Mouse (Mus musculus) erythroblast, embryonic 14.5 days (primary cell): Measurements from ENCODE around the gene Otud4.

ENCODE experiments used
- GATA1 ChIP-seq: IDR thresholded peaks from 2 replicates; pipeline ENCODE4 v1.6.1; 2012; ENCODE audit warnings: low read length, inconsistent platforms, mixed read lengths
- TAL1 ChIP-seq: IDR thresholded peaks from 3 replicates; pipeline ENCODE4 v1.6.1; 2012; ENCODE audit warnings: low read length, inconsistent platforms, mixed read lengths

- no peak for TF ChIP-seq GATA1
- TF ChIP-seq TAL1: no peak
Measured at GRCm38 (mm10) chr8:79610268-79610667, 29.1 kb upstream of the Otud4 start.
